Mouse (Mus musculus) gastrocnemius, adult 18-20 months (tissue): Measurements from ENCODE around the gene BC051665. TPM values are rescaled to one million over a fixed set of nuclear protein-coding genes. Genes with fewer than 3 reads are reported as not detected.

Experiments
- DNase-seq: peaks from one replicate; pipeline ENCODE4 v3.0.0; 2021; ENCODE audit warnings: low spot score
- long read RNA-seq, 2 experiments: library from polyadenylated mRNA; stranded (forward); transcript quantifications; one replicate each; pipeline ENCODE4 v2.0.0; 2021
- total RNA-seq, 2 experiments: library from RNA; stranded (reverse); gene quantifications; 2 replicates each; pipeline ENCODE4 v1.2.3; 2021

Gene BC051665
- not detected for total RNA-seq
- long read RNA-seq, experiment 1 = 0 reads
- long read RNA-seq, experiment 2 = 0 reads

DNA sequence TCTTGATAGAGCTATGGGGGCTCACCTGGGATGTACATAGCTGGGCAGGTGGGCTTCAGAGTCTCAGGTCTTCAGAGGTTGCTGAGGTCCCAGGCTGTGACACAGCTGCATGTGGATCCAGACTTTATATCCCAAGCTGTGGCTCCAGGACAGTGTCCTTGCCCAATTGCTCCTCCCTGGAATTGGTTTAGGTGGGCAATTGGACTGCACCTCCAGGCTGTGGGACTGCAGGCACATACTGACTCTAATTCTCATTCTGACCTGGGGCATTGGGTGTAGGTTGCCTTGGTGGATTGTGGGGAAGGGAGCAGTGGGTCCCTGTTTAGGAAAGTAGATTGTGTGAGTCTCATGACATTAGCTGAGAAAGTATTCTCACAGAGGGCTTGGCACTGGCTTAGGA, at the start of gene BC051665:
BC051665 (minus strand) TSS at position 101 of the 400 bp plus-strand sequence.
- no peak for DNase-seq

DNA sequence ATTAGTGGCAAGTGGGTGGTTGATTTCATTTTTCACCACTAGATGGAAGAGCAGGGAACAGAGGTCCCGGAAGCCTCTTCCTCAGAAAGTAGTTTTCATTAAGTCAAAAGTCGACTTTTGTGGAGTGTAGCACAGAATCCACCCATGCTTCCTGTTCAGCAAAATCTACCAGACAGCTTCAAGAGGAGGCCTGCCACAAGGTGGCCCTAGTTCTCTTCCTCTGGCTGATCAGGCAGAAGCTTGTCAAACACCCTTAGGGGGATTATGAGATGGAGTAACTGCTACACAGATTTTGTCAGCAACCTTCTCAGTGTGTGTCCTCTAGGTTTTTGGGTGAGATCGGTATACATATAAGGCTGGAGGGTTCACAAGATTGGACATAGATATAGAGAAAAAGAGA, 39.9 kb upstream of the BC051665 start:
- peak; percentile 14 for DNase-seq

DNA sequence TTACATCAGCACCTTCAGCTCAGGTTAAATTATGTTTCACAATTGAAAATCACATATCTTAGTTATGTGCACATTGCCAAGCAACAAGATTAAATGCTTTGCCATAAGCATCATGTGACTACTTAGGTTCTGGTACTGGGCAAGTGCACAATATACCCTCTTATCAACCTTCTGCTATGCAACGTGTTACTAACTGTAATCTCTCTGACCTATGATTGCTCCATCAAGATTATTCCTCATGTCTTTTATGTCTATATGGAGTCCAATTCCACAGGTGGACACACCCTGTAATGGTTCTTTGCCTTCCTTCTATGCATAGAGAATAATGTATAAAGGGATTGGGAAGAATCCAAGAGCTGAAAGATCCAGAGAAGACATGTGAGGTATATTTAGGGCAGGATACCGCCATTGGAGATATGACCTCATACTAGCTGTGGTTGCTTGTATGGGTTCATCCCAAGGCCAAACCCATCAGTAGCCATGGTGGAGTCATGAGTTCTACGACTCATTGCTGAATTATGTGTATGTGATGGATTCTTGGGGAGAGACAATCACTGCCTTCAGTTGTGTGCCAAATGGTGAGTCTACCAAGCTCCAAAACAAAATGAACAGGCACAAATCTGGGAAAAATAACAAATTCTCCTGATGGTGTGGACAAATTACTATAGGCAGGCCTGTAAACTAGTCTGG, 34.5 kb upstream of the BC051665 start:
- DNase-seq = no peak

DNA sequence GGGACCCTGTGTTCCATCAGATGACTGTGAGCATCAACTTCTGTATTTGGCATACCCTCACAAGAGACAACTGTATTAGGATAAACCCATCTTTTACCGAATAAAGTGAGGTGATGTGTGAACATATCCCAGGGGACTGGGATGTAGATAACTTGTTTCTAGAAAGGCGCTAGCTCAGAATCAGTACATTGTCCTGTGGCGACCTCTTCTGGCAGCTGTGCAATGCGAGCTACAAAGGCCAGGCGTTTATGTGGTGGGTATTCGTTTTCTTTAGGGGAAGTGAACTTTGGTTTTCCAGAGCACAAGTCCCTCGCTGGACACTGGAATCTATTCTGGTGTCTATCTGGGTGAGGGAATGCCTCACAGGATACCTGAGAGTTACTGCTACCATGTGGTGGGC, 33.3 kb upstream of the BC051665 start:
- no peak for DNase-seq

GRCm38 (mm10) chr13:60813722-60814121, 27.6 kb upstream of the BC051665 start:
- no peak for DNase-seq

DNA sequence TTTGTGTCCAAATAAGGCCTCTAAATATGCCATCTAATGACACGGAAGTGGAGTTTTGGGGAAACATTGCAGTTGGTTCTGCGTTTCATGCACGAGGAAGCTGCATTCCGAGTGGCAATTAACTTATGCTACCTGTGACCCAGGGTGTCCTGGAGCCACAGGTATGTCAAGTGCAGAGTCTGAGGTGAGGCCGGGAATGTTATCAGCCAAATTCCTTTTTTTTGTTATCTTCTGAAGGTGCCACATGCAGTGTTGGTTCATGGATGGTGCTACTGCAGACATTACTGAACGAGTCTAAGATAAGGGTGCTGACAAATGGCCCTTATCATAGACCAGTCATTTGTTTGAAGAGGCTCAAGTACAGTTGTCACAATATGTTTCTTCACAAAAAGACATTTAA, 26.6 kb upstream of the BC051665 start:
- DNase-seq = no peak

DNA sequence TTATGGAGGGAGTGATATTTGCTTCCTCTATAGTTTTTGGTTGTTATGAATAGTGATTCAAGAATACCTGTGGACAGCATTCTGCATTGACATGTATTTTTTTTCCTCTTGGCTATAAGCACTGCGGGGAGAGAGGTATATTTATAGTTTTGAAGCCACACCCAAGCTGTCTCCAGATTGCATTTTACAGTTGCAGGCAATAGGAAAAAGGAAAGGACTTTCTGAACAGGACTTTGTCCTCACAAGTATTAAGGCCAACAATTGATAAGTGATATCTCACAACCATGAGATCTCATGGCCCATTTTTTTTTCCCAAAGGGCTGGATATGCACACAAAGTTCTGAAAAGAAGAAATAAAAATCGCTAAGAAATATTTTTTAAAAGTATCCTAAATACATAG, 23.5 kb upstream of the BC051665 start:
- DNase-seq = no peak

GRCm38 (mm10) chr13:60802749-60803148, 16.6 kb upstream of the BC051665 start, which contains the start of gene Ctsll3:
Ctsll3 (minus strand) TSS chr13:60802849.
- no peak for DNase-seq

DNA sequence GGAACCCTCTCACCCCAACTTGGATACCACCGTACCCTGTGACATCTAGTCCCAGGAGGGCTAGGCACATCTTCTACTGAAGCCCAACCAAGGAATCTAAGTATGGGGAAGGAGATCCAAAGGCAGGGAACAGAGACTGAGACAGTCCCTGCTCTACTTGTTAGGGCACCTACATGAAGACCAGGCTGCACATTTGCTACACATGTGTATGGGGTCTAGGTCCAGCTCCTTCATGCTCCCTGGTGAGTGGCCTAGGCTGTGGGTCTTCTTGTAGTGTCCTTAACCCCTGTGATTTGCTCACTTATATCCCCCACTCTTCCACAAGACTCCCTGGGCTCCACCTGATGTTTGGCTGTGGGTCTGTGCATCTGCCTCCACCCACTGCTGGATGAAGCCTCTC, 3.3 kb upstream of the BC051665 start:
- no peak for DNase-seq

- no peak for DNase-seq
Observed at GRCm38 (mm10) chr13:60783301-60783700, 2.9 kb downstream of the BC051665 start.

DNA sequence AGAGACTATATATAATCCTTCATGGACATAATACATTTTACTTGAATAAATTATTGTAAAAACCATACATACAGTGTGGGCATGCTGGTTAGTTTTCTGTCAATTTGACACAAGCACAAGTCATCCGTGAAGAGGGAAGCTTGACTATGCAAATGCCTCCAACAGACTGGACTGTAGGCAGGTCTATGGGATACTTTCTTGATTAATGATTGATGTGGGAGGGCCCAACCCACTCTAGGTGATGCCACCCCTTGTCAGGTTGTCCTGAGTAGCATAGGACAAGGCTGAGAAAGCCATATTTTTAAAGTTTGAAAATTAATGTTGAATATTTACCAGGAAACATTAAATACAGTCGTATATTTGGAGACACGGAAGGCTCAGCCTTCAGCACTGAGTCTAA, 5.6 kb downstream of the BC051665 start:
- no peak for DNase-seq

DNA sequence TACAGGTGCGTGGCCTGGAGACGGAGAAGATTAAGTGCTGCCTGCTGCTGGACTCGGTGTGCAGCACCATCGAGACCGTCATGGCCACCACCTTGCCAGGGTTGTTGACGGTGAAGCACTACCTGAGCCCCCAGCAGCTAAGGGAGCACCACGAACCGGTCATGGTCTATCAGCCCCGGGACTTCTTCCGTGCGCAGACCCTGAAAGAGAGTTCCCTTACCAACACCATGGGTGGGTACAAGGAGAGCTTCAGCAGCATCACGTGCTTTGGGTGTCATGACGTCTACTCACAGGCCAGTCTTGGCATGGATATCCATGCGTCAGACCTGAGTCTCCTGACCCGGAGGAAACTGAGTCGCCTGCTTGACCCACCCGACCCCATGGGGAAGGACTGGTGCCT, 25.0 kb downstream of the BC051665 start:
- no peak for DNase-seq

DNA sequence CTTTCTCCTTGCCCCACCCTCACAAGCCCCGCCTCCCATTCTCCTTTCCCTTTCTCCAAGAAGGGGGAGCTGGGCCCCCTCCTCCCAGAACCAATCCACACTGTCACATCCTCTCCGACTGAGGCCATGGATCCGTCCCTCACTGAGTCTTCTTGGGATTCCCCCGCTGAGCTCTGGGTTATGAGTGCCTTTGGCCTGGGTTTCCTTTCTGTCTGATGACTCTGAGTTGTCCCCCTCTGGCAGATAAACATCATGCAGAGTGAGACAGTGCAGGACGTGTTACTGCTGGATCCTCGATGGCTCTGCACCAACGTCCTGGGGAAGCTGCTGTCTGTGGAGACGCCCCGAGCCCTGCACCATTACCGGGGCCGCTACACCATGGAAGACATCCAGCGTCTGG, 25.8 kb downstream of the BC051665 start:
- no peak for DNase-seq

GRCm38 (mm10) chr13:60759136-60759535, 27.0 kb downstream of the BC051665 start:
- peak; percentile 46 for DNase-seq

GRCm38 (mm10) chr13:60757292-60757691, 28.9 kb downstream of the BC051665 start:
- no peak for DNase-seq

GRCm38 (mm10) chr13:60755251-60755650, 30.9 kb downstream of the BC051665 start:
- no peak for DNase-seq

DNA sequence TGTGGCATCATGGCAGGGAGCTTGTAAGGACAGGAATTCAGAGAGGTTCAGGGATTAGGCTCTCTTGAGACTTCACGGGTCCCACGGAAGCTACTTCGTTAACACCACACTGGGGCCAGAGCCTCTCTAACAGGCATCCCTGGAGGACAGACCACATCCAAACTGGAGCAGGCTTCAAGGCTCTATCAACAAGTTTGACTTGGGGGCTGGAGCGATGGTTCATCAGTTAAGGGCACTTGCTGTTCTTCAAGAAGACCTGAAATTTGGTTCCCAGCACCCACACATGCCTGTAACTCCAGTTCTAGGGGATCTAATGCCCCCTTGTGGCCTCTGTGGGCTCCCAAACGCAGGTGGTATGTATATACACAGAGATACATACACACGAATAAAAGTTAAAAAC, 32.9 kb downstream of the BC051665 start:
- no peak for DNase-seq

- DNase-seq = no peak
Observed at GRCm38 (mm10) chr13:60750930-60751329, 35.2 kb downstream of the BC051665 start.

GRCm38 (mm10) chr13:60748556-60748955, 37.6 kb downstream of the BC051665 start:
- no peak for DNase-seq

GRCm38 (mm10) chr13:60747201-60747600, 39.0 kb downstream of the BC051665 start:
- DNase-seq = no peak

DNA sequence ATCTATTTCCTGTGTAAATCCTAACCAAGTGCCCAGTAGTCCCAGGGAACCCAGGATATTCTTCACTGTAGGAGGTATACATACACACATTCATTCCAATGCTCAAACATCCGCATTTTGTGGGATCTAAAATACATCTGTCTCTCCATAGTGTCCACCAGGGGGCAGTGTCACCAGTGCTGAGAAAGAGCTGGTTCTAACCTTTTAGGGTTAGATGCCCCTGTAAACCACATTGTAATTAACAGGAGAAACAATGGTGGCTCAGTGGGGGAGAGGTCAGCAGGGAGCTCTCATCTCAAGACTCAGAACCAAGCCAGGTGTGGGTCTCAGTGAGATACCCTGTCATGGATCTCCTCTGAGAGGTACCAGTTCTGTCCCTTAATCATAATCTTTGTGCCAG, 39.9 kb downstream of the BC051665 start:
- no peak for DNase-seq

DNA sequence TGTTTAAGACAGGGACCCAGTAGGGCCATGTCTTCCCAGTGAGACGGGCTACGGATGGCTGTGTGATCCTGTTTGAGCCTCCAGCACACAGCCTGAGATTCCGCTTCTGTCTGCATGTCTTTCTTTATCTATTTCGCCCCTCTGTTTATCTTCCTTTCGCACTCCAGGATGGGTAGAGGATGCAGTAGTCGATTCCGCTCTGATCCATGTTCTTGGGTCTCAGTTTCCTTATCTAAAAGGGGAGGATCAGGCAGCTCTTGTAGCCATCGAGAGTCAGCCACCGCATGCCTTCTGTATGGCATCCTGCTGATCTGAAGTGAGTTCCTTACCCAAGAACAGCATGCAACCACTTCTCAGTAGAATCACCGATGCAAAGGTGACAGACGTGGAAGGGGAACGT, 40.8 kb downstream of the BC051665 start:
- DNase-seq = no peak

- no peak for DNase-seq
Observed at GRCm38 (mm10) chr13:60744736-60745135, 41.4 kb downstream of the BC051665 start.

DNA sequence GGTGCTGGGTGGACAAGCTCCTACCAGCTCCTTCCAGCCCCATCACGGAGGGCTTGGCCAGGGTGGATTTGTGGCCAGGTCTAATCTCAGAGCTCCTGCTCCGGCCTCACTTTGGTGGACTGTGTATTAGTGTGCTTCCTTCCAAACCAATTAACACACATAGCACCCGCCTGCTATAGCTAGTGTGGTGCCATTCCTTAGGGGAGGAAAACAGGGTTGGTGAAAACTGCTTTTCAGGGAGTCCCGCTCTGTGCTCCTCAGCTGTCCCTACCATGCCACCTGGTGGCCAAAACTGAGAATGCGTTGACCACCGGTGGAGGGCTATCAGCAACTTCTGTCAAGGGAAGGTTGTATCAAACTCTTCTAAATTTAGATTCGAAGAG, 42.1 kb downstream of the BC051665 start:
- peak; percentile 83 for DNase-seq
